30 mouse cellular contexts compared by ENCODE assay signal in the genomic region with DNA sequence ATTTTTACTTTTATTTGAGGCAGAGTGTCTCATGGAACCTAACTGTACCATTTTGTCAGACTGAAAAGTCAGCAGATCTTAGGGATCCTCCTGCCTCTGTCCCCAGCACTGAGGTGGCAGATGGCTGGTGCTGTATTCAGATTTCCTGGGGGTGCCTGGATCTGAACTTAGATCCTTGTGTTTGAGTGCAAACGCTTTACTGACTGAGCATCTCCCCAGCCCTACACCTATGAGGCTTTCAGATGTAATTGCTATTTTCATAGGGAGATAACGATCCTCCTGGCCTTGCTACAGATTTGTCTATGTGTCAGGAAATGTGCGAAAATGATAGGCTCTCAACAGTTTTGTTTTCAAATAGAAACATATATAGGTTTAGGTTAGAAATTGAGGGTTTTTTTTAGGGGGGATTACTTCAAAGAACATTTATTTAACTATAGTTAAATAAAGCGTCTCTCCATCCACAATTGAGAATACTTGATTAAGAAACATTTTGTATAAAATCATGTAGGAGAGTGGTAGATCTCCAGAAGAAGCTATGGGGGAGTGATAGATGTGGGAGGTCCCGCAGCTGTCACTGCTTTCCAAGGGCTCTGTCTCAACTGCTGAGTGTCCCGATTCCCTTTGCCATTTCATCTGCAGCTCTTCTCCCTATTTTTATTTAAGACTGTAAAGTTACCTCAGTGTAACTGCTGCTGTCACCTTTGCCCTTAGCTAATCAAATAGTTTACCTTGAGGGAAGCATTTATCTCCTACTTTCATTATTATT. TPM values are rescaled to one million over a fixed set of nuclear protein-coding genes. Genes with fewer than 3 reads are reported as not detected.
DNase-seq lines count a peak whose midpoint lies in the region; TF ChIP-seq lines count a peak whose summit lies in the region.
"Had no signal": no experiment of that assay in that cellular context is flagged by ENCODE, and none has a peak within 500 bp of the region (broad histone marks: within the 10 kb centered on the region; RNA-seq: fewer than 3 reads in every experiment).

No protein-coding gene starts in this region.

- no peak for TF ChIP-seq POLR2A in cortical plate, adult 2 months (IDR thresholded peaks at IDR 0.05; ENCODE audit: extremely low read depth, insufficient read depth, low read length)

- intact Hi-C loops in left cerebral cortex, adult 2 months (cut with DNase I), result no loop called here
- intact Hi-C loops in left cerebral cortex, postnatal 14 days (cut with DNase I), result no loop called here

- DNase-seq in layer of hippocampus, adult 18-20 months (ENCODE audit: low spot score in 2 of 2), result peak; percentile 36 to 73
- no peak for DNase-seq in layer of hippocampus, postnatal 25 days (ENCODE audit: extremely low spot score in 1 of 2, low spot score in 1 of 2)
- no peak for DNase-seq in left cerebral cortex, adult 2 months (ENCODE audit: extremely low spot score in 1 of 2, low spot score in 2 of 2)
- no peak for DNase-seq in left cerebral cortex, postnatal 14 days (ENCODE audit: low spot score in 2 of 2)
- DNase-seq in brain, adult 2 months (ENCODE audit: low read depth, low spot score), result peak; percentile 78
- DNase-seq in adrenal gland, adult 8-10 months, result no peak
- DNase-seq: adrenal gland, adult 2 months; B cell, adult 2 months; cerebellum, adult 8-10 months; cerebellum, postnatal 36 days; embryo, embryonic 11 days; gastrocnemius, postnatal 10 days; heart, postnatal 4 days; kidney, adult 8-10 months; kidney, postnatal 4 days; layer of hippocampus, postnatal 36 days; retina, postnatal 1 day; spleen, adult 18-20 months; thymus, adult 18-20 months; thymus, postnatal 25 days had no signal

- no peak overlapping the region for H3K4me3 ChIP-seq in left cerebral cortex, adult 2 months
- H3K4me3 ChIP-seq in cortical plate, adult 2 months (ENCODE audit: insufficient read depth, low read length), result no peak overlapping the region
- H3K4me3 ChIP-seq: embryonic facial prominence, embryonic 12.5 days; heart, embryonic 15.5 days; hindbrain, embryonic 13.5 days; liver, embryonic 15.5 days; lung, embryonic 15.5 days; midbrain, embryonic 10.5 days; midbrain, embryonic 15.5 days; neural tube, embryonic 15.5 days had no signal

- H3K4me1 ChIP-seq in cortical plate, adult 2 months (ENCODE audit: control insufficient read depth, insufficient read depth, low read length), result no peaks in the 10 kb centered on the region
- H3K4me1 ChIP-seq: embryonic facial prominence, embryonic 12.5 days; heart, embryonic 15.5 days; midbrain, embryonic 15.5 days; neural tube, embryonic 15.5 days had no signal

- H3K27ac ChIP-seq in left cerebral cortex, adult 2 months, result peak overlapping the region; percentile 48
- peak overlapping the region; percentile 15; the same call in 1 of the 2 replicates for H3K27ac ChIP-seq in cortical plate, adult 2 months (ENCODE audit: insufficient read depth, low read length)
- H3K27ac ChIP-seq: embryonic facial prominence, embryonic 12.5 days; heart, embryonic 15.5 days; hindbrain, embryonic 13.5 days; kidney, postnatal 0 days; liver, embryonic 15.5 days; lung, embryonic 15.5 days; midbrain, embryonic 10.5 days; midbrain, embryonic 15.5 days; neural tube, embryonic 15.5 days had no signal

- no peak for TF ChIP-seq CTCF in left cerebral cortex, adult 2 months (IDR thresholded peaks at IDR 0.05)
- no peak for TF ChIP-seq CTCF in cortical plate, adult 2 months (IDR thresholded peaks at IDR 0.05; ENCODE audit: extremely low read depth, insufficient read depth, low read length)

RNA-seq across cellular contexts. Expression of a gene that starts 25.2 kb away (rescaled TPM):
- total RNA-seq in layer of hippocampus, adult 18-20 months (2021), result 100 to 1,000 TPM; 149 to 152 TPM
- 100 to 1,000 TPM; 138 TPM for total RNA-seq in layer of hippocampus, postnatal 25 days (2021)
- 100 to 1,000 TPM; 152 to 155 TPM for total RNA-seq in left cerebral cortex, adult 2 months (2021)
- 100 to 1,000 TPM; 120 to 123 TPM for total RNA-seq in left cerebral cortex, postnatal 14 days (2021)
- 119 and 123 TPM in 2 replicates for polyA plus RNA-seq in cortical plate, adult 2 months (2012; rRNA removed)
- 100 to 1,000 TPM in 1 of 4 experiments, 10 to 100 TPM in 3; 73.8 to 102 (median 86.6) TPM for total RNA-seq in adrenal gland, adult 8-10 months (2022)

RNA-seq across cellular contexts. Expression of a gene that starts 25.5 kb away (rescaled TPM):
- 10 to 100 TPM; 23.9 to 26.6 TPM for total RNA-seq in layer of hippocampus, adult 18-20 months (2021)
- total RNA-seq in layer of hippocampus, postnatal 25 days (2021), result 10 to 100 TPM; 21.7 to 21.8 TPM
- 10 to 100 TPM; 22.6 to 27.3 TPM for total RNA-seq in left cerebral cortex, adult 2 months (2021)
- 10 to 100 TPM; 25.9 to 26.1 TPM for total RNA-seq in left cerebral cortex, postnatal 14 days (2021)
- polyA plus RNA-seq in cortical plate, adult 2 months (2012; rRNA removed), result 7.8 and 8.1 TPM in 2 replicates
- 10 to 100 TPM in 2 of 4 experiments, 1 to 10 TPM in 2; 4.8 to 14.5 (median 10.4) TPM for total RNA-seq in adrenal gland, adult 8-10 months (2022)

Comparison
In these comparisons a context has a peak if more than half of its experiments do, and no peak if none do; other contexts are left out.
1. DNase-seq: peak in layer of hippocampus, adult 18-20 months (2 of 2) and brain, adult 2 months (single experiment); none in layer of hippocampus, postnatal 25 days (0 of 2), left cerebral cortex, adult 2 months (0 of 2), left cerebral cortex, postnatal 14 days (0 of 2) and adrenal gland, adult 8-10 months (single experiment).